Mouse (Mus musculus): ENCODE data around the gene Anapc1. TPM values are rescaled to one million over a fixed set of nuclear protein-coding genes. Genes with fewer than 3 reads are reported as not detected.

Gene Anapc1
- polyA plus RNA-seq, 1 experiment from 2014 or later: 44.1 TPM

DNA sequence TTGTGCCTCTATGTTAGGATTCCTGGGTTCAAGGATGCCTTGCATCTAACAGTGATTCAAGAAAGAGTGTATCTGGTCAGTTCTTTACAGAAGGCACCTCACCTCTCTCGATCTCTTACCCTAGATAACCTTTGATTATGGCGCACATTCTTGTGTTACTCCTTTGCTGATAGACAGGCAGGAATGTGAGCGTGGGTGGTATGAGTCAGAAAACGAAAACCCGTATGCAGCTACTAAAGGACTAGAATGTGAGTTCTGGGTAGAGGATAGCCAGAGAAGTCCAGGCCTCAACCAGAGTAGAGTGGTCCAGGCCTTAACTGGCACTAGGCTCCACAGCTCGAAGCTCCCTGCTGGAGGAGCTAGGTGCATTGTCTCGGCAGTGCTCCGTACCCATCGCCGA is 5.6 kb upstream of the Anapc1 start:
- 91% methylated on average over 10 of the region's 10 CpGs for WGBS
- ATAC-seq: no peak
- H3K27me3 ChIP-seq (ENCODE audit: control insufficient read depth, insufficient read depth, low read depth, low read length): no peaks in the 10 kb centered on the region

DNA sequence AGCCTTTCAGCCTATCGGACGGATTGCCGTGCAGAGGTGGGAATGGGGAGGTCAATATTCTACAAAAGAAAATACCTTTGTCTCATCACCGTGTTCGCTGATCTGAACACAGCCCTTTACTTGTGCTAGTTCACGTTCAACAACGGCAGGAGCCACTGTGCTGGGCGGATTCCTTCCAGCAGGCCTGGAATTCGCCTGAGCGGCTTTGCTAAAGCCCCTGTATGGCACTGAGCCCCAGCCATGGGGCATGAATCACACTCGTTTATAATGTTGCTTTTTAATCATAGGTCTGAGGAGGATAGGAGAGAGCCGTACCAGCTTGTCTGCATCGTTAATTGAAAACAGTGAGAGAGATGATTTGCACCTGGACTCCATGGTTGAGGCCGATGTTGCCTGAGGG is 5.1 kb upstream of the Anapc1 start:
- no peaks in the 10 kb centered on the region for H3K9me3 ChIP-seq (replicated peaks; ENCODE audit: control insufficient read depth, low read length, poor library complexity, severe bottlenecking)
- WGBS: 77% methylated on average over 14 of the region's 14 CpGs

More for the DNA sequence above, 5.6 kb upstream of the Anapc1 start:
- H3K27ac ChIP-seq (ENCODE audit: low read length): no peak overlapping the region
- H3K4me3 ChIP-seq (ENCODE audit: low read depth, low read length): no peak overlapping the region
- peaks cover 7% of the 10 kb centered on the region for H3K4me1 ChIP-seq (ENCODE audit: control insufficient read depth, insufficient read depth, low read length)
- no peaks in the 10 kb centered on the region for H3K9me3 ChIP-seq (replicated peaks; ENCODE audit: control insufficient read depth, low read length, poor library complexity, severe bottlenecking)
- H3K9ac ChIP-seq (ENCODE audit: low read depth, low read length): no peak overlapping the region
- H3K36me3 ChIP-seq (ENCODE audit: control insufficient read depth, insufficient read depth, low read length): no peaks in the 10 kb centered on the region
- no peak overlapping the region for H3K4me2 ChIP-seq (ENCODE audit: low read length)

DNA sequence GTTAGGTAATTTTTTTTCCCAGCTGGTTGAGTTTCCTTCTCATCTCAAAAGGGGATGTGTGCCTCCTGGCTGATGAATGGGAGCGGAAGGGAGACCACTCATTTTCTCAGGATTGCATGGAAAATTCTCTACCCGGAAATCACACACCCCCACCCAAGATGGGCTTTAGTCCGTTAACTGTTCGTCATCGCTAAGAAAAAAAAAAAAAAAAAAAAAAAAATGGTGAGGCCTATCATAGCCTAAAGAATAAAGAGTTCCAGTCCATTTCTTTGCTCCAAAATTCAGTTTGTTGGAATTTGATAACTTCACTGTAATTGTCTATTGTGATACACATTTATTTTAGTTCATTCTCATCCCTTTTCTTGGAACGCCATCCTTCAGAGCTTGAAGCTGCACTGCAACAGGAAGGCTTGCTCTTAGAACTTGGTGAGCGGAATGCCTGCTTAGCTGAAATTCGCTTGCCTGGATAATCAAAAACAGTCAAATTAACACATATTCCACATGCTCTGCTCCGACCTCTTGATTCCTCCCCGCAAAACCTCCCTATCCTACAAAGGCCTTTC is 448 bp upstream of the Anapc1 start:
- Histone ChIP-seq H3K4me1 (ENCODE audit: control insufficient read depth, insufficient read depth, low read length) (peaks cover 20% of the 10 kb centered on the region), H3K4me3 (ENCODE audit: low read depth, low read length) (peak overlapping the region; percentile 93), H3K27ac (ENCODE audit: low read length) (peak overlapping the region; percentile 90), H3K36me3 (ENCODE audit: control insufficient read depth, insufficient read depth, low read length) (no peaks in the 10 kb centered on the region), H3K9me3 (replicated peaks; ENCODE audit: control insufficient read depth, low read length, poor library complexity, severe bottlenecking) (no peaks in the 10 kb centered on the region), H3K9ac (ENCODE audit: low read depth, low read length) (peak overlapping the region; percentile 63; the same call in 1 of the 2 replicates), H3K27me3 (ENCODE audit: control insufficient read depth, insufficient read depth, low read depth, low read length) (no peaks in the 10 kb centered on the region), H3K4me2 (ENCODE audit: low read length) (peak overlapping the region; percentile 49)
- ATAC-seq: peak; percentile 93
- WGBS: 43% methylated on average over 10 of the region's 10 CpGs

More for the DNA sequence above, 5.1 kb upstream of the Anapc1 start:
- Histone ChIP-seq H3K4me3 (ENCODE audit: low read depth, low read length) (no peak overlapping the region), H3K36me3 (ENCODE audit: control insufficient read depth, insufficient read depth, low read length) (no peaks in the 10 kb centered on the region), H3K9ac (ENCODE audit: low read depth, low read length) (no peak overlapping the region), H3K4me1 (ENCODE audit: control insufficient read depth, insufficient read depth, low read length) (peaks cover 6% of the 10 kb centered on the region), H3K27me3 (ENCODE audit: control insufficient read depth, insufficient read depth, low read depth, low read length) (no peaks in the 10 kb centered on the region), H3K27ac (ENCODE audit: low read length) (no peak overlapping the region), H3K4me2 (ENCODE audit: low read length) (no peak overlapping the region)
- ATAC-seq: no peak

GRCm38 (mm10) chr2:128680661-128681060 is 6.5 kb downstream of the Anapc1 start:
- Histone ChIP-seq H3K4me1 (ENCODE audit: control insufficient read depth, insufficient read depth, low read length) (peaks cover 5% of the 10 kb centered on the region), H3K27me3 (ENCODE audit: control insufficient read depth, insufficient read depth, low read depth, low read length) (no peaks in the 10 kb centered on the region), H3K9me3 (replicated peaks; ENCODE audit: control insufficient read depth, low read length, poor library complexity, severe bottlenecking) (no peaks in the 10 kb centered on the region), H3K27ac (ENCODE audit: low read length) (no peak overlapping the region), H3K9ac (ENCODE audit: low read depth, low read length) (no peak overlapping the region), H3K4me2 (ENCODE audit: low read length) (no peak overlapping the region), H3K4me3 (ENCODE audit: low read depth, low read length) (no peak overlapping the region), H3K36me3 (ENCODE audit: control insufficient read depth, insufficient read depth, low read length) (peaks cover 14% of the 10 kb centered on the region; the same call in 1 of the 2 replicates)
- no peak for ATAC-seq
- 89% methylated on average over 4 of the region's 4 CpGs for WGBS

GRCm38 (mm10) chr2:128620578-128620977 is 66.6 kb downstream of the Anapc1 start:
- H3K27ac ChIP-seq (ENCODE audit: low read length): no peak overlapping the region
- H3K4me2 ChIP-seq (ENCODE audit: low read length): no peak overlapping the region
- peaks cover 48% of the 10 kb centered on the region for H3K36me3 ChIP-seq (ENCODE audit: control insufficient read depth, insufficient read depth, low read length)
- no peaks in the 10 kb centered on the region for H3K27me3 ChIP-seq (ENCODE audit: control insufficient read depth, insufficient read depth, low read depth, low read length)
- ATAC-seq: no peak
- H3K9me3 ChIP-seq (replicated peaks; ENCODE audit: control insufficient read depth, low read length, poor library complexity, severe bottlenecking): no peaks in the 10 kb centered on the region
- H3K4me1 ChIP-seq (ENCODE audit: control insufficient read depth, insufficient read depth, low read length): no peaks in the 10 kb centered on the region
- no peak overlapping the region for H3K9ac ChIP-seq (ENCODE audit: low read depth, low read length)
- WGBS: 97% methylated on average over 1 of the region's 1 CpGs
- no peak overlapping the region for H3K4me3 ChIP-seq (ENCODE audit: low read depth, low read length)

DNA sequence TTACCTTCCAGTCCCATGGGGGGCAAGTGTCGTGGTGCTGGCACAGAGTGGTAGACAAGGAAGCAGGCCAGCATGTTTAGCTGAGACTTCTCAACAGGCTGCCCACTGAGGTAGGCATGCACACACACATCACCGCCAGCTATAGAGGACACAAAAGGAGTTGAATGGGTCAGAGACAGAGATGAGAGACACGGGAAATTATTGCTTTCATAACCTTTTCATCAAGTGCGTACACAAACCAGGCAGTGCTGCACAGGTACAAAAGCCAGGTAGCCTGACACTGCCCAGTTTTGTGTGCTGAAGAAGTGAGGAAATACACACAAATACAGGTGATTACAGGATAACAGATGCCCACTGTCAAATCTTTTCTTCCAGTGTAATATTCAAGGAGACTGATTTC is 71.8 kb downstream of the Anapc1 start:
- H3K4me2 ChIP-seq (ENCODE audit: low read length): no peak overlapping the region
- WGBS: 93% methylated on average over 4 of the region's 4 CpGs
- H3K4me3 ChIP-seq (ENCODE audit: low read depth, low read length): no peak overlapping the region
- no peaks in the 10 kb centered on the region for H3K9me3 ChIP-seq (replicated peaks; ENCODE audit: control insufficient read depth, low read length, poor library complexity, severe bottlenecking)
- no peak overlapping the region for H3K9ac ChIP-seq (ENCODE audit: low read depth, low read length)
- peaks cover 56% of the 10 kb centered on the region for H3K36me3 ChIP-seq (ENCODE audit: control insufficient read depth, insufficient read depth, low read length)
- no peaks in the 10 kb centered on the region for H3K27me3 ChIP-seq (ENCODE audit: control insufficient read depth, insufficient read depth, low read depth, low read length)
- H3K4me1 ChIP-seq (ENCODE audit: control insufficient read depth, insufficient read depth, low read length): no peaks in the 10 kb centered on the region
- H3K27ac ChIP-seq (ENCODE audit: low read length): no peak overlapping the region
- ATAC-seq: no peak

DNA sequence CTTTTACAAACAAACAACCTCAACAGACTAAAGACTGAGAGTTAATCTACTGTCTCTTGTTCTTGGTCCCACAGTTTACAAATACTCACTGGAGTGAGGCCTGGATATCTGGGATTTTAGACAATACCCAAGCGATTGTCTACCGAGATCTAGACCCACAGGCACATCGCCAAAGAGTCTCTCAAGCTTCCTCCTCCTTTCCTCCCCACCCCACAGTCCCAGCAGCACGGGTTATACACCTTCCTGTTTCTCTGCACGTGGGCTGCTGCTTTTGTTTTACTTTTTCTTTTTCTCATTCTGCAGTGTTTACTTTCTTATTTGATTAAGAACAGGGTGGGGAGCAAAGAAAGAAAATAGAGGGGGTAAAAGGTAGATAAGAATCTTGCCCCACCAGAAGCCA is 73.8 kb downstream of the Anapc1 start:
- Histone ChIP-seq H3K9ac (ENCODE audit: low read depth, low read length) (no peak overlapping the region), H3K27ac (ENCODE audit: low read length) (no peak overlapping the region), H3K4me3 (ENCODE audit: low read depth, low read length) (no peak overlapping the region), H3K9me3 (replicated peaks; ENCODE audit: control insufficient read depth, low read length, poor library complexity, severe bottlenecking) (no peaks in the 10 kb centered on the region), H3K4me1 (ENCODE audit: control insufficient read depth, insufficient read depth, low read length) (no peaks in the 10 kb centered on the region), H3K36me3 (ENCODE audit: control insufficient read depth, insufficient read depth, low read length) (peaks cover 48% of the 10 kb centered on the region), H3K4me2 (ENCODE audit: low read length) (no peak overlapping the region), H3K27me3 (ENCODE audit: control insufficient read depth, insufficient read depth, low read depth, low read length) (no peaks in the 10 kb centered on the region)
- ATAC-seq: no peak
- WGBS: 82% methylated on average over 5 of the region's 5 CpGs

- 94% methylated on average over 7 of the region's 7 CpGs for whole genome bisulfite sequencing
- H3K9ac ChIP-seq (ENCODE audit: low read depth, low read length): no peak overlapping the region
- no peak overlapping the region for H3K27ac ChIP-seq (ENCODE audit: low read length)
- H3K9me3 ChIP-seq (replicated peaks; ENCODE audit: control insufficient read depth, low read length, poor library complexity, severe bottlenecking): no peaks in the 10 kb centered on the region
- H3K4me1 ChIP-seq (ENCODE audit: control insufficient read depth, insufficient read depth, low read length): no peaks in the 10 kb centered on the region
- no peak for ATAC-seq
- peaks cover 43% of the 10 kb centered on the region for H3K36me3 ChIP-seq (ENCODE audit: control insufficient read depth, insufficient read depth, low read length)
- H3K4me2 ChIP-seq (ENCODE audit: low read length): no peak overlapping the region
- no peaks in the 10 kb centered on the region for H3K27me3 ChIP-seq (ENCODE audit: control insufficient read depth, insufficient read depth, low read depth, low read length)
- no peak overlapping the region for H3K4me3 ChIP-seq (ENCODE audit: low read depth, low read length)
Observed at GRCm38 (mm10) chr2:128612275-128612674, 74.9 kb downstream of the Anapc1 start.

GRCm38 (mm10) chr2:128611178-128611577 is 76.0 kb downstream of the Anapc1 start:
- no peaks in the 10 kb centered on the region for H3K27me3 ChIP-seq (ENCODE audit: control insufficient read depth, insufficient read depth, low read depth, low read length)
- H3K4me2 ChIP-seq (ENCODE audit: low read length): no peak overlapping the region
- ATAC-seq: no peak
- WGBS: 95% methylated on average over 8 of the region's 8 CpGs
- H3K27ac ChIP-seq (ENCODE audit: low read length): no peak overlapping the region
- no peak overlapping the region for H3K4me3 ChIP-seq (ENCODE audit: low read depth, low read length)
- no peaks in the 10 kb centered on the region for H3K9me3 ChIP-seq (replicated peaks; ENCODE audit: control insufficient read depth, low read length, poor library complexity, severe bottlenecking)
- H3K4me1 ChIP-seq (ENCODE audit: control insufficient read depth, insufficient read depth, low read length): no peaks in the 10 kb centered on the region
- peaks cover 37% of the 10 kb centered on the region for H3K36me3 ChIP-seq (ENCODE audit: control insufficient read depth, insufficient read depth, low read length)
- H3K9ac ChIP-seq (ENCODE audit: low read depth, low read length): no peak overlapping the region
